Mouse (Mus musculus): ENCODE results near the gene Srsf3.

DNA sequence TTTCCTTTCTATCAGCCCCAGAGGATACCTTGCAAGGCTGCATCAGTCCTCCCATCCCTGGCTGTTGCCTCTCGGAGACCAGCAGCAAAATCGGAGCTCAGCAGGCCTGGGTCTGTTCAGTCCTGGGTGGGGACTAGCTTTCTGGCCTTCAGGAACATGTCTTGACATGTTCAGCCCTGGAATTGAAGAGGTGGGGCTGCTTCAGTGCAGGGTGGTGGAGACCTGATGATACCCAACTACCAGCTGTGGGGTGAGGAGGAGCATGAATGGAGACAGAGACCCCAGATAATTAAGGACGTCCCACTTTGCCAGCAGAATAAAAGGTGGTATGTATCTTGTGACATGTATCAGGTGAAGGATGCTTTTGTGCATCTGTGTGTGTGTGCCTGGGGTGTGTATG lies 58.3 kb downstream of the Srsf3 start, which contains the start of gene Cdkn1a:
- no peak for TF ChIP-seq CTCF (IDR thresholded peaks at IDR 0.05; ENCODE audit: borderline replicate concordance, extremely low read depth, insufficient read depth, insufficient read length)
- TF ChIP-seq POLR2A (IDR thresholded peaks at IDR 0.05; ENCODE audit: borderline replicate concordance, extremely low read depth, insufficient read depth, insufficient read length, poor library complexity, severe bottlenecking), result no peak

Measured in brain, embryonic 14.5 days (tissue).